Mouse (Mus musculus): ENCODE data around the gene Erv3. TPM values are rescaled to one million over a fixed set of nuclear protein-coding genes. Genes with fewer than 3 reads are reported as not detected.

Gene Erv3
- total and polyA plus RNA-seq, 3 experiments = not detected

GRCm38 (mm10) chr2:131846811-131847210, 12.7 kb downstream of the Erv3 start:
- Histone ChIP-seq H3K27me3 (replicated peaks) (no peaks in the 10 kb centered on the region), H3K9me3 (replicated peaks; ENCODE audit: low read length) (no peaks in the 10 kb centered on the region), H3K79me2 (replicated peaks; ENCODE audit: control insufficient read depth, extremely low read depth, insufficient read depth, poor library complexity, severe bottlenecking) (no peaks in the 10 kb centered on the region), H3K4me1 (ENCODE audit: control insufficient read depth in 1 of 2, insufficient read depth in 2 of 2) (peaks cover 19 to 33% of the 10 kb centered on the region in 2 experiments), H3K36me3 (replicated peaks in 1 of 2; ENCODE audit: control insufficient read depth in 1 of 2, insufficient read depth in 1 of 2, low read length in 1 of 2) (no peaks in the 10 kb centered on the region), H3K27ac (ENCODE audit: insufficient read depth, low read depth) (no peak overlapping the region), H3K4me2 (ENCODE audit: insufficient read depth, low read depth, poor library complexity, severe bottlenecking) (no peak overlapping the region), H3K9ac (ENCODE audit: insufficient read depth, low read depth) (no peak overlapping the region), H3K4me3 (replicated peaks in 1 of 3; ENCODE audit: low read depth in 2 of 3, low read length in 2 of 3, poor library complexity in 1 of 3) (no peak overlapping the region)
- in situ Hi-C loops (cut with MboI; ENCODE audit: low pct_ligation_motif_present, low pct_unique_long_range_greater_than_20kb, low sequenced_read_pairs) (no loop called here), dilution Hi-C loops (cut with MboI; ENCODE audit: extremely low pct_ligation_motif_present, extremely low pct_unique_long_range_greater_than_20kb, low sequenced_read_pairs) (no loop called here)
- no peak for DNase-seq (ENCODE audit: extremely low read depth)
- no peak for TF ChIP-seq CHD1 (IDR thresholded peaks at IDR 0.05; ENCODE audit: low read depth, low read length)
- TF ChIP-seq TBP (conservative IDR thresholded peaks at IDR 0.05; ENCODE audit: low read depth, low read length) = no peak
- TF ChIP-seq ZNF384 (IDR thresholded peaks at IDR 0.05; ENCODE audit: low read depth, low read length) = no peak
- TF ChIP-seq CHD2 (IDR thresholded peaks at IDR 0.05; ENCODE audit: low read length) = no peak
- TF ChIP-seq ZKSCAN1 (IDR thresholded peaks at IDR 0.05; ENCODE audit: borderline replicate concordance, low read depth, low read length) = no peak
- TF ChIP-seq CTCF (conservative IDR thresholded peaks at IDR 0.05 in 1 of 2, IDR thresholded peaks at IDR 0.05 in 1 of 2; ENCODE audit: low read depth in 2 of 2, low read length in 2 of 2) = no peak
- no peak for TF ChIP-seq BHLHE40 (IDR thresholded peaks at IDR 0.05; ENCODE audit: low read depth, low read length)
- TF ChIP-seq ZC3H11A (IDR thresholded peaks at IDR 0.05; ENCODE audit: low read depth, low read length) = no peak
- no peak for TF ChIP-seq NELFE (IDR thresholded peaks at IDR 0.05; ENCODE audit: low read depth, low read length)

- H3K79me2 ChIP-seq (replicated peaks; ENCODE audit: control insufficient read depth, extremely low read depth, insufficient read depth, poor library complexity, severe bottlenecking) = no peaks in the 10 kb centered on the region
- no peaks in the 10 kb centered on the region for H3K27me3 ChIP-seq (replicated peaks)
- H3K9me3 ChIP-seq (replicated peaks; ENCODE audit: low read length) = no peaks in the 10 kb centered on the region
- H3K9ac ChIP-seq (ENCODE audit: insufficient read depth, low read depth) = no peak overlapping the region
- no peaks in the 10 kb centered on the region for H3K36me3 ChIP-seq (replicated peaks in 1 of 2; ENCODE audit: control insufficient read depth in 1 of 2, insufficient read depth in 1 of 2, low read length in 1 of 2)
- H3K4me2 ChIP-seq (ENCODE audit: insufficient read depth, low read depth, poor library complexity, severe bottlenecking) = no peak overlapping the region
- DNase-seq (ENCODE audit: extremely low read depth) = no peak
- H3K4me3 ChIP-seq (replicated peaks in 1 of 3; ENCODE audit: low read depth in 2 of 3, low read length in 2 of 3, poor library complexity in 1 of 3) = no peak overlapping the region
- TF ChIP-seq SIN3A (IDR thresholded peaks at IDR 0.05; ENCODE audit: low read length) (no peak), MXI1 (IDR thresholded peaks at IDR 0.05; ENCODE audit: low read depth, low read length) (no peak), E2F4 (IDR thresholded peaks at IDR 0.05; ENCODE audit: insufficient replicate concordance, low read depth, low read length) (no peak), CTCF (conservative IDR thresholded peaks at IDR 0.05 in 1 of 2, IDR thresholded peaks at IDR 0.05 in 1 of 2; ENCODE audit: low read depth in 2 of 2, low read length in 2 of 2) (no peak), SMC3 (IDR thresholded peaks at IDR 0.05; ENCODE audit: low read depth, low read length) (no peak), NRF1 (IDR thresholded peaks at IDR 0.05; ENCODE audit: low read depth, low read length) (no peak), MYC (IDR thresholded peaks at IDR 0.05; ENCODE audit: low read depth, low read length) (no peak), HCFC1 (IDR thresholded peaks at IDR 0.05; ENCODE audit: low read depth, low read length) (no peak)
- H3K4me1 ChIP-seq (ENCODE audit: control insufficient read depth in 1 of 2, insufficient read depth in 2 of 2) = peaks cover 20 to 37% of the 10 kb centered on the region in 2 experiments
- no peak overlapping the region for H3K27ac ChIP-seq (ENCODE audit: insufficient read depth, low read depth)
- in situ Hi-C loops (cut with MboI; ENCODE audit: low pct_ligation_motif_present, low pct_unique_long_range_greater_than_20kb, low sequenced_read_pairs) (no loop called here), dilution Hi-C loops (cut with MboI; ENCODE audit: extremely low pct_ligation_motif_present, extremely low pct_unique_long_range_greater_than_20kb, low sequenced_read_pairs) (no loop called here)
These were observed 13.3 kb downstream of the Erv3 start for GRCm38 (mm10) chr2:131846132-131846710.
